Mouse (Mus musculus) c-Kit-negative CD71-positive TER-119-positive erythroid progenitor cells, embryonic 14.5 days (primary cell): ENCODE results near the gene Ahcy.
"Not testable (repeated sequence)": the region's sequence is repeated elsewhere in the genome, so short reads cannot be mapped to it uniquely, and the experiment has no call there.

ENCODE experiments used
- DNase-seq: peaks from one replicate; pipeline ENCODE4 v3.0.0-alpha.2; 2013; ENCODE audit warnings: low read depth, low spot score

The Ahcy gene

GRCm38 (mm10) chr2:155074766-155075330, 551 bp upstream of the Ahcy start:
- DNase-seq, result no peak

DNA sequence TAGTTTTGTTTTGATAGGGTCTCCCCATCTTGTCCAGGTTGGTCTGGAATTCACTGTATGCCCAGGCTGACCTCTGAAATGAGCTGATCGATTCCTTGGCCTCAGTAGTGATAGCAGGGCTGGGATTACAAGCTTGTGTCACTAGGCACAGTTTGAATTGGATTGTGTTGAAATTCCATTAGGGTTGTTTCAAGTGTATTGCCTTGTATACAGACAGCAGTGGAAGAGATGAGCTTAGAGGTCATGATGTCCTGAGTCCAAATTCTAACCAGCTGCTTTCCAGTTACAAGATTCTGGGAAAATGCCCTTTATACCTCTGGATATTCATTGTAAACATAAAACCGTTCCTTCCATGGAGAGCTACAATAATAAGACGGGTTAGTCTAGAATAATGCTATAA, 950 bp downstream of the Ahcy start:
- no peak for DNase-seq

GRCm38 (mm10) chr2:155072353-155073145, 1.7 kb downstream of the Ahcy start:
- no peak for DNase-seq

DNA sequence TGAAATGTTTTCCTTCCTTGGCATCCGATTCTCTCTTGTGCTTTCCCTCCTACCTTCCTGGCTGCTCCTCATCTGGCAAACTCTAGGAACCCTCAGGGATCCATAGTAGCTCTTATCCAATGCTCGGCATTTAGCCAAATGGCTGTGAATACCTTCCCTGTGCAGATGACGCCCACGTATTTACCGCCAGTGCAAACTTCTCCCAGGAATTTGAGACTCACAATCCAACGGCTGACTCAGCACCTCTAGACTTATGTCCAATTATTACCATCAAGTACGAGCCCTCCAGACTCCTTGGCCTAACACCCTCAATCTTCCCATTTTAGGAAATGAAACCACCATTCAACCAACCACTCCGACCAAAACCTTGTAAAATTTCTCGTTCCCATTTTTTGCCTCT, 3.3 kb downstream of the Ahcy start:
- no peak for DNase-seq

- DNase-seq, result no peak
These were observed 16.9 kb downstream of the Ahcy start for GRCm38 (mm10) chr2:155057361-155057760.

DNA sequence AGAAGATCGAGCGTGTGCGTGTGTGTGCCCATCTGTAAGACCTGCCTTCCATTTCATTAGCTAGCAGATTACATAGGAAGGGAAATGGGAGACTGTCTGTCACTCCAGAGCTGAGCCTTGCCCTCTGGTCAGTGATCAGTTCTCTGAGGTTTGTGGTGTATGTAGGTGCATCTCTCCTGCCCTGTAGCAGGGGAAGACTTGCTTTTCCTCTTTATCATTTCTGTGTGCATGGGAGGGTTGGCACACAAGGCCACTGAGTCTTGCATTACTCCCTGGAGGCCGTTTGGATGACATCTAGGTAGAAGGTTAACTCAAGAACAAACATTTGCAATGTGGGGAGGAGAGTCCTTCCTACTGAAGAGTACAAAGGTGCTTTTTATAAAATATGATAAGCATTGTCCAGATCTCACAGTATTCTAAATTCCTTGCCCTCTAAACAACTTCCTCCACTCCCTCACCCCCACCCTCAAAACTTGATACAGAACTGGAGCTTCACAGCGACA, 18.2 kb downstream of the Ahcy start:
- DNase-seq, result no peak

GRCm38 (mm10) chr2:155054672-155055071, 19.6 kb downstream of the Ahcy start:
- no peak for DNase-seq

DNA sequence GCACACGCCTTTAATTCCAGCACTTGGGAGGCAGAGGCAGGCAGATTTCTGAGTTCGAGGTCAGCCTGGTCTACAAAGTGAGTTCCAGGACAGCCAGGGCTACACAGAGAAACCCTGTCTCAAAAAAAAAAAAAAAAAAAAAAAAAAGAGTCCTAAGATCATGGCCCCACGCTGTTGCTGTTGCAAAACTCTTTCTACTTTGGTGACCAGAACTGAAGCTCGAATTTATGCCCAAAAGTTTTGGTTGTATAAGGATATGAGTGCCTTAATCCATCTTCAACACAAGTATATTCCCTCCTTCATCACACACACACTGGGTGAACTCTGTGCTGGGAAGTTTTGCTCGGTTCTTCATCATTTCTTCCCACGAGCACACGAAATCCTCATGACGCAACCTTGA, 20.8 kb downstream of the Ahcy start:
- DNase-seq, result not testable (repeated sequence)

GRCm38 (mm10) chr2:155052681-155053080, 21.6 kb downstream of the Ahcy start:
- no peak for DNase-seq

DNA sequence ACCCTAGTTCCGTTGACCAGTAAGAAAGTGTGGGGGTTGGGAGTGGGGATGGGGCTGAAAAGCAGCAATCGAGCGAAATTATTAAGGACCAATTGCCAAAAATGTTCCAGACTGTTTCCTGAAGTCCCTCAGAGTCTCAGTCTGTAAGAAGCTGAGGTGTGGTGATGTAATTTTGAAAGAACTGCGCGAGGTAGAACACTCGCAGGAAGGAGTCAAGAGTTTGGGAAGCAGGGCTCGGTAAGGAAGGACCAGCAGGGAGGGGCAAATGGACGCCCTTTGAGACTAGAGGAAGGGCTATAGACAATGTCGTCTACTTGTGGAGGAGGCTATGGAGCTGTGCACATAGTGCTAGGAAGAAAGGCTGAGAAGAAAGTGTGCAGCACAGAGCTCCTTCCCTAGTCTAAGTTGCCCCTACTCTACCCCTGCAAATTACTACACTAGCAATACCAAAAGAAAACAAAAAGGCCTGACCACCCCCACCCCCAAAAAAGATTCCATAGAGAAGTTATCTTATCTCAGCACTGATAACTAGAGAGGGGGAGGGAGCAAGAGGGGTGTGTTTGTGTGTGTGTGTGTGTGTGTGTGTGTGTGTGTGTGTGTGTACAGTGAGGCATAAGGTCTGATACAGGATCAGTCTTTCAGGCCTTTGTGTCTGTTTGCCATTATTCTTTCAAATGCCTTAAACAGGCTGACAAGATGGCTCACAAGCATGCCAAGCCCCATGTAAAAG, 22.5 kb downstream of the Ahcy start:
- DNase-seq, result no peak

GRCm38 (mm10) chr2:155050504-155051236, 23.6 kb downstream of the Ahcy start:
- peak; percentile 96 for DNase-seq

DNA sequence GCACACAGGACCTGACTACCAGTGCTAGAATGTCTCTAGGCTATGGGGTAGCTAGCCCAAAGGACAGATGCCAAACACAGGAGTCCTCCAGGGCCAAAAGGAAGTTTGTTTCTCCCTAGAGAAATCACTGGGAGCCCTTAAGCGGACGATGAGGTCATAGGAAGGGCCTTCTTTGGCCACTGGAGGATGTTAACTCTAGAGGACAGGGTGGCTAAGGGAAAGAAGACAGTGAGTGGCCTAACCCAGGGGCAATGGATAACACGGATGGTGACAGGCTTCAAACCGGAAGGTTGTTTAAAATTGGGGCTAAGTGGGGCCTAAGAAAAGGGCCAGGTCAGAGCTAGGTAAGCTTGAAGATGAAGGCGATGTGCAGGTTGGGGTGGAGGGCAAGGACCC, 24.2 kb downstream of the Ahcy start:
- DNase-seq, result no peak

DNA sequence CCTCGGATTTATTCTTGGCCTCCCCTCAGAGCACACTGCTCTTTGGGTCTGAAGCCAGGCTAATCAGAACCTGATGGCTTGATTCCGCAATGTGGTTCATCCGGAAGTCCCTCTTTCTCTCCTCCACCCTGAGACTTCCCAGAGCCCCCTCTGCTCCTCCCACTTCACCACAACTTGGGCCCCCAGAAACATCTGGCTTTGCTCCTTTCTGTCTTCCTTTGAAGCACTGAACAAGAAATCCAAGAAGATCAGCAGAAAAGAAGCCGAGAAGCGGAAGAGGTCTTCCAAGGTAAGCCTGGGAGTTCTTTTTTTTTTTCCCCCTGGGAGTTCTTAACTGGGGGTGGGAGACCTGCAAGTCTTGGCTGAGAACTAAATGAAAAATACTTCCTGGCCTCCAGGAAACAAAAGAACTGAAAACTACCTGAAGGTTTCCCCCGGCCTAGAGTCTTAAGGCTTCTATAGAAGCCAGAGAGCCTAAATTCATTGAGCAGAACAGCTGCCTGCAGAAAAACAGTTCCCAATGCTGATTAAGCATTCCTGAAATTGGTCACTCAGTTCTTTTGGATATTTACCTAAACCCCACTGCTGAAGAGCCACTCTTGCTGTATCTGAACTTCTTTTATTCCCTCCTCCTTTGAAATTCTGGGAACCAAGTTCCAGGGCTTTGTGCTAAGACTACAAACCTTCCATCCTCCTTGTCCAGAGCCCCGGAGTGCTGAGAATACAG, 26.7 kb downstream of the Ahcy start:
- no peak for DNase-seq

- no peak for DNase-seq
These were observed 27.5 kb downstream of the Ahcy start for GRCm38 (mm10) chr2:155046803-155047202.

- no peak for DNase-seq
These were observed 29.2 kb downstream of the Ahcy start for GRCm38 (mm10) chr2:155045075-155045474.

GRCm38 (mm10) chr2:155044542-155044941, 29.8 kb downstream of the Ahcy start:
- DNase-seq, result no peak

DNA sequence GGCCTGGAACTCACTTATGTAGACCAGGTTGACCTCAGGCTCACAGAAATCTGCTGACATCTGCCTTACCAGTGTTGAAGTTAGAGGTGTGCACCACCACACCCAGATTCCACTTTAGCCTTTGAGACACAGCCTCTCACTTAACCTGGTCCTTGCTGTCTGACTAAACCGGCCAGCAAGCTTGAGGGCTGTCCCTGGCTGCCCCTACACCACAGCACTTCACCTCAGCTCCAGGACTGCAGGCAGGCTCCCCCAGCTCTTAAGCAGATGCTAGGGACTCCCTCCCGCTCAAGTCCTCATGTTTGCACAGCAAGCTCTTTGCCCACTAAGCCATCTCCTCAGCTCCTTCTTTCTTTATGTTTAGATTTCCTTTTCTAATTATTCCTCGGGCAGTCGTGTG, 34.3 kb downstream of the Ahcy start:
- DNase-seq, result no peak

- DNase-seq, result no peak
These were observed 41.2 kb downstream of the Ahcy start for GRCm38 (mm10) chr2:155032938-155033710.

DNA sequence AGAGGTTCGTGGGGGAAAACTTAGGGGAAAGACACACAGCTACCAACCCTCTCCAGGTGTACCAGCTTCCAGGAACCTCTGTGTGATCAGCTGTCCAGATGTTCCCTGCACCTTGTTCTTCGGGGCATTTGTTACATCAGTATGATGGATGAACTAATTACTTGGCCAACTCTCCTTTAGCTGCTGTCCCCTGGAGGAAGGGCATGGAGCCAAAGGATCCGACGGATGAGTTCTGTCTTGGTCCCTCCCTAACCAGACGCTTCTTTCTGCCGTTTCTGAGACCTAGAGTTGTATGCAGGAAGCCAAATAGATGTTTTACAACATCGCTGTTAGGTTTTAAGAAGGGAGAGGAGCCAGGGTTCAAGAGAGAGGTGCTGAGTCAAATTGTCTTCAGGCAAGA, 43.5 kb downstream of the Ahcy start:
- DNase-seq, result no peak

DNA sequence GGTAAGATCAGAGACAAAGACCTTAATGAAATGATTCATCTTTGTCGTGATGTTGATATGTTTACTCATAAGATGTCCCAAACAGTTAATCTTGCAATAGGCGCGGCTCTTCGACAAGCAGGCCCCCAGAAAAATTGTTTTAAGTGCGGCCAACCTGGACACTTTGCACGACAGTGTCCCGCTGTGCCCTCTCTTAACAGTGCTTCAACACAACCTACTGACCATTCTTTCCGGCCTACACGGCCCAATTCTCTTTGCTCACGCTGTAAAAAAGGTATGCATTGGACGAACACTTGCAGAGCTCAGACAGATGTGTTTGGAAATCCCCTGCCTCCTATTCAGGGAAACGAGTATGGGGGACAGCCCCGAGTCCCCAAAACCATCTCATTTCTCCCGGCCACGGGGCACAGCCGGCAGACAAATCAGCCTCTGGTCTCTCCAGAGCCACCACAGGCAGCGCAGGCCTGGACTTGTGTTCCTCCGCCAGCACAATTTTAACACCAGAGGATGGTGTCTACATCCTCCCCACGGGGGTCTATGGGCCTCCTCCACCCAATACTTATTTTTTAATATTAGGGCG, 54.0 kb downstream of the Ahcy start:
- DNase-seq, result not testable (repeated sequence)
